ENCODE assay signal across 10 mouse cellular contexts in genomic region chr4:128789646-128790045, GRCm38 (mm10). TPM values are rescaled to one million over a fixed set of nuclear protein-coding genes. Genes with fewer than 3 reads are reported as not detected.
A peak's percentile ranks its signal among the peaks of the same experiment; 100 is the strongest.
DNase-seq lines count a peak whose midpoint lies in the region; ATAC-seq lines count a peak whose summit lies in the region.
"Had no signal": no experiment of that assay in that cellular context is flagged by ENCODE, and none has a peak within 500 bp of the region (broad histone marks: within the 10 kb centered on the region; RNA-seq: fewer than 3 reads in every experiment).

No protein-coding gene starts in this region.

- no peak overlapping the region for H3K9ac ChIP-seq in embryonic facial prominence, embryonic 15.5 days
- H3K9ac ChIP-seq: hindbrain, embryonic 15.5 days had no signal

- no peaks in the 10 kb centered on the region for H3K9me3 ChIP-seq in embryonic facial prominence, embryonic 15.5 days (replicated peaks)
- H3K9me3 ChIP-seq: hindbrain, embryonic 15.5 days had no signal

- WGBS in embryonic facial prominence, embryonic 15.5 days, result 38% methylated on average over 18 of the region's 18 CpGs

- H3K27me3 ChIP-seq in embryonic facial prominence, embryonic 15.5 days, result no peaks in the 10 kb centered on the region
- H3K27me3 ChIP-seq: hindbrain, embryonic 15.5 days; Patski had no signal

- ATAC-seq in embryonic facial prominence, embryonic 15.5 days (ENCODE audit: insufficient number of reproducible peaks, low FRiP score, low TSS enrichment, low read depth), result no peak
- ATAC-seq: Patski had no signal

- no peak overlapping the region for H3K27ac ChIP-seq in embryonic facial prominence, embryonic 15.5 days (replicated peaks)
- H3K27ac ChIP-seq: hindbrain, embryonic 15.5 days had no signal

- H3K4me1 ChIP-seq in embryonic facial prominence, embryonic 15.5 days, result peaks cover 13% of the 10 kb centered on the region

- DNase-seq in R1 (ENCODE audit: low read depth, low spot score), result peak; percentile 54
- peak; percentile 77 to 81 for DNase-seq in kidney, postnatal 25 days
- peak; percentile 51 for DNase-seq in lung, postnatal 14 days
- DNase-seq in natural killer cell, adult 2 months (ENCODE audit: low spot score in 2 of 2), result no peak
- DNase-seq in left cerebral cortex, adult 9 months (ENCODE audit: low spot score in 2 of 2), result no peak
- no peak for DNase-seq in cerebellum, postnatal 14 days
- DNase-seq: thymus, postnatal 36 days had no signal

- peak overlapping the region; percentile 19; the same call in 1 of the 2 replicates for H3K4me2 ChIP-seq in embryonic facial prominence, embryonic 15.5 days (replicated peaks)
- H3K4me2 ChIP-seq: hindbrain, embryonic 15.5 days had no signal

- no peak overlapping the region for H3K4me3 ChIP-seq in embryonic facial prominence, embryonic 15.5 days (replicated peaks)
- H3K4me3 ChIP-seq: hindbrain, embryonic 15.5 days had no signal

- H3K36me3 ChIP-seq in embryonic facial prominence, embryonic 15.5 days, result peaks cover 52% of the 10 kb centered on the region

RNA-seq across cellular contexts. Expression of gene Zfp362, which starts 16.2 kb away (rescaled TPM):
- polyA plus RNA-seq in embryonic facial prominence, embryonic 15.5 days (2015; fragmentation: Nextera tagmentation; extraction: Ambion mirVana), result 37.3 and 43.6 TPM in 2 replicates

RNA-seq across cellular contexts. Expression of gene A3galt2, which starts 34.5 kb away (rescaled TPM):
- 0.12 and 0.15 TPM in 2 replicates for polyA plus RNA-seq in embryonic facial prominence, embryonic 15.5 days (2015; fragmentation: Nextera tagmentation; extraction: Ambion mirVana)

Comparison
In these comparisons a context has a peak if more than half of its experiments do, and no peak if none do; other contexts are left out.
1. DNase-seq: peak in R1 (single experiment), kidney, postnatal 25 days (2 of 2) and lung, postnatal 14 days (single experiment); none in natural killer cell, adult 2 months (0 of 2), left cerebral cortex, adult 9 months (0 of 2) and cerebellum, postnatal 14 days (0 of 2).